Mouse (Mus musculus): ENCODE data around the gene Irgm2.
"Not testable (repeated sequence)": the region's sequence is repeated elsewhere in the genome, so short reads cannot be mapped to it uniquely, and the experiment has no call there.

Irgm2 gene

DNA sequence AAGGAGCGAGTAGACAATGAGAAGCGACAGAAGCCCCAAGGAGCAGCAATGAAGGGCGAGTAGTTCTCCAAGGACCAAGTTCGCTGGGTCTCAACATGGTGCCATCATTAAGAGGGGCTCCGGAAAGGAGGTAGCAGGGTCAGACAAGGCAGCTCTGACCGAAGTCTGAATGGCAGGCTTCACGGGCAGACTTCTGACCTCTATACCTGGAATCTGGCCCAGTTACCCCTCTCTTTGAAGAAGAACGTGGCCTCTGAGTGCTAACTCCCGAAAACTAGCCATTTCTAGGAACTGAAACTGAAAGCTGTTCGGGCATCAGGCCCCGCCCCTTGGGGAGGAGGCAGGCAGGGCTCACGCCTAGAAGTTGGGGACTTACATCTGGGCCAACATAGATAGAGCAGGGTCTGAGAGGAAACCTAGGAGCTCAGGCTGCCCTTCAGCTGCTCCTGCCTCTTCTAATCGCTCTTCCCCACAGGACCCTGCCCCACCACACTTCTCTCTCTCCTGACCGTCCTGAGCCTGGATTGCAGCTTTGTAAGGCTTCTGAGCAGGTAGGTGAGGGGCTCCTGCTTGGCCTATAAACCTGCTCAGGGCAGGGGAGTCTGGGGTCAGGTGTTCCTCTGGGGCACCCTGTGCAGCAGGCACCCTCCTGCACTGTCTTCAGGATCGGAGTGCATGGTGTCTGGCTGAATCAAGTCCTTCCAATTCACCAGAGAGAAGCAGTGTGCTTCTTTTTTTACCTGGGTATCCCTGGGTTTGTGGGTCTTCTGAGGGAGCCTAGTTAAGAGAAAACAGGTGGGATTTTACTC lies at the start of gene Irgm2, which contains the start of gene Igtp:
TSS of gene Irgm2 (plus strand) at position 390 of the 809 bp plus-strand sequence.
TSS of gene Igtp (plus strand) at position 328 of the 809 bp plus-strand sequence.
- DNase-seq (ENCODE audit: low spot score in 2 of 2): peak; percentile 90 to 94

DNA sequence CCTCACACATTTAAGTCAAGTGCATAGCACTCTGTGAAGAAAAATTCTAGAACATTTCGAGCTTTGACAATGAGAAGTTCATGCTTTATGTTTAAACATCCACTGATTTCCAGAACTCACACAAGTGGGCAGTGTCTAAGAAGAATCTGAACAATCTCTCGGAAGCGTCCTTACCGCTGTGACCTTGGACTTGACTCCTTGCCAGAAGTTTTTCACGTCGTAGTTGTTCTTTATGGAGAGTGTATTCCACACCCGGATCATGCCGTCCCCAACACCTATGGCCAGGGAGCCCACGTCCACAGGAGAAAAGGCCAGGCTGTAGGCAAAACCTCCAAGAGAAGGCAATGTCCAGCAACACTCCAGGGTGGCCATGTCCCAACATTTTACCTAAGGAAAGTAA lies 44.0 kb upstream of the Irgm2 start:
- DNase-seq (ENCODE audit: low spot score in 2 of 2): no peak

DNA sequence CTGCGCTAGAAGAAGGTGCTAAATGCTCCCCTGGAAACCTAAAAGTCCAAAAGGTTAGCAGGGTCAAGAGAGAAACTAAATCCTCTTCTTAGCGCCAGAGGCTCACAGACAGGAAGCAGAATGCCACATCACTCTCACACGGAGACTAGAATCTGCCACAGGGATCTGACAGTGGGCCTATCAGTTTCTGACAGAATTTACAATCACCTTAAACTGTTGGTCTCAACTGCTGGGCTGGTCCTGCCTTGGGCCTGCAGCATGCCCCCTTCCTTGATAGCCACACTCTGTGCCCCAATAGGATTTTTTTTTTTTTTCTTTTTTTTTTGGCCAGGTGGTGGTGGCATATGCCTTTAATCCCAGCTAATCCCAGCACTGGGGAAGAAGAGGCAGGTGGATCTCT lies 42.5 kb upstream of the Irgm2 start:
- no peak for DNase-seq (ENCODE audit: low spot score in 2 of 2)

DNA sequence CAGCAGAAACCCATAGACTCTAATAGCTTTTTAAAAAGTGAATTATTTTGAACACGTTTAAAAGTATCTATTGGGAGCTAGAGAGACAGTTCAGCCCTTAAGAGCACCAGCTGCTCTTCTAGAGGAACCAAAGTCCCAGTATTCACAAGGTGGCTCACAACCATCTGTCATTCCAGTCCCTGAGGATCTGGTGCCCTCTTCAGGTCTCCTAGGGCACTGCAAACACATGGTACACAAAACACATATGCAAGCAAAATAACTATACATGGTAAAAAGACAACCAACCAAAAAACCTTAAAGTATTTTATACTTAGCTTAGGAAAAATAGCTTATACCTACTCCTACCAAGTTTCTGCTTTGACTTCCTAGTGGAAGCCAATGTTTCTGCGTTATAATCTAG lies 34.3 kb upstream of the Irgm2 start:
- no peak for DNase-seq (ENCODE audit: low spot score in 2 of 2)

DNA sequence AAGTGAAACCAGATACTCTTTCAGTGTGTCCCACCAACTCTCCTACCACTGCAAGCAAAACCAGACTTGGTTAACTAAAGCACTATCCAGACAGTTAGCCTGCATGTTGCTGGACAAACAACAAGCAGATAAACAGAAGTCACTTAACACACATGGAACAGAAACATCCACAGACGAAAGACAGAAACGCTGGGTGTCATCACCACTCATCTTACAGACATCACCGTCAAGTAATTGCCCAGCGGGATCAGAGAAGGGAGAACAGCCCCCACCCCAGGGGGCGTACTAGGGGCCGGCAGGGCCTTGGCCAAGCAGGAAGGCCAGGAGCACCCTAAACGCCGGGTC lies 31.6 kb upstream of the Irgm2 start:
- no peak for DNase-seq (ENCODE audit: low spot score in 2 of 2)

DNA sequence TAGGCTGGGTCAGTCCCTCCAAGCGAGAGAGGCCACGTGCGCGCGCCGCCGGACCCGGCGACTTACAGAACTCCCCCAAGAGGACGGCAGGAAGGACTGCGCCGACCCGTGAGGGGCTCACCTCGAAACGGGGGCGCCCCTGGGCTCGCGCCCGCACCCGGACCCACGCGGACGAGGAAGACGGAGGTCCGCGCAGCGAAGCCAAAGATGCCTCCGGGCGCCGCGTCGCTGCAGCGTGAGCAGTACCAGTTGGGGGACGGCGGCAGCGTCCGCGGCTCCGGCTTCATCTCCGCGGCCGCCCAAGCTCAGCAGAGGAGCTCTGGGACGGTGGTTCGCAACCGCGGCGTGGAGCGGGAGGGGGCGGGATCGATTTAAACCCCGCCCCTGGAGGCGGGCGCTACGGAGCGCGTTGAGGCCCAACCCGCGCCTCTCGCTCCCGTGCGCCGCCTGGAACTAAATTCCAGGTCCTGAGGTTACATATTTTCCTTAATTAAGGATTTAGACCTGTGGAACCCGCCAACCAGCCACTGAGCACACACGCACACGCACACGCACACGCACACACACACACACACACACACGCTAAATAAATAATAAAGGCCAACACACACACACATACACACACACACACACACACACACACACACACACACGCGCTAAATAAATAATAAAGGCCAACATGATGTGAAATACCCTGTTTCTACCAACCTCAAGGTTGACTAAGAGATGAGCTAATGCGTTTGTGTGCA lies 31.1 kb upstream of the Irgm2 start, which contains the start of gene Gemin5:
TSS of gene Gemin5 (minus strand) at position 373 of the 749 bp plus-strand sequence.
- DNase-seq (ENCODE audit: low spot score in 2 of 2): peak; percentile 74

DNA sequence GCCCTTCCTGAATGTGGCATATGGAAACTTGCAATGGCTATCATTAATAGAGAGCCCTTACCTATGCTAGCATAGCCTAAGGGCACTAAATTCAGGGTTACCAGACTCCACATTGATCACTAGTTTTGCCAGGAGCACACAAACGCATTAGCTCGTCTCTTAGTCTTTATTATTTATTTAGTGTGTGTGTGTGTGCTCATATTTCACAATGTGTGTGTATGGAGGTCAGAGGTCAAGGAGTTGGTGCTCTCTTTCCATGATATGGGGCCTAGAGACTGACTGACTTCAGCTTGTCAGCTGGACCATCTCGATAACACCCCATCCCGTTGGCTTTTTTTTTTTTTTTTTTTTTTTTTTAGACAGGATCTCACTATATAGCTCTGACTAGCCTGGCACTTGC lies 29.8 kb upstream of the Irgm2 start:
- no peak for DNase-seq (ENCODE audit: low spot score in 2 of 2)

DNA sequence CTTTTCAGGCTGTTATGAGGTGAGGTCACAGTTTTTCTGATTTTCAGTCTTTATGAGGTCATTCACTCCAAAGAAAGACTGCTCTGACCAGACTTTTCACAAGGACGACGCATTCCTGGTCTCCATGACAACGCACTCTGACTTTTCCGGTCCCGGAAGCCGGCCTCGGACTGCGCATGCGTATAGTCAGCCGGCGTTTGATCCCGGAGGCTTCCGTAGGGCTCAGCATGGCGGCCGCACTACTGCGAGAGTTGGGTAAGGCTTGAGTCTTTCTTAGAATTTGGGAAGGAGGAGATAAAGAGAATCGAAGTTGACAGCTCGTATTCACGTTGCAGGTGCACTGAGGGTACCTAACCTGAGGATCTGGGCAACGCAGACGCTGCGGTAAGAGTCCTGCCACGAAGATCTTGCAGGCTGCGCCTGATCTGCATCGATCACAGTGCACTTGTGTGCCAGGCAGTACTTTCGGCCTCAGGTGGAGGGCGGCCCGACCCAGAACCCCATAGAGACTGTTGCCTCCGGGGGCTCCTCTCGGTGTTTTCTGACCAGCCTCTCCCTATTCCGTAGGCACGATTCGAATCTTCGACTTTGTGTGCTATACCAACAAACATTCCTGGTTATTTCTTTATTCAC lies 27.8 kb upstream of the Irgm2 start, which contains the start of gene Mrpl22:
TSS of gene Mrpl22 (plus strand) at position 203 of the 633 bp plus-strand sequence.
- DNase-seq (ENCODE audit: low spot score in 2 of 2): peak; percentile 88 to 93

DNA sequence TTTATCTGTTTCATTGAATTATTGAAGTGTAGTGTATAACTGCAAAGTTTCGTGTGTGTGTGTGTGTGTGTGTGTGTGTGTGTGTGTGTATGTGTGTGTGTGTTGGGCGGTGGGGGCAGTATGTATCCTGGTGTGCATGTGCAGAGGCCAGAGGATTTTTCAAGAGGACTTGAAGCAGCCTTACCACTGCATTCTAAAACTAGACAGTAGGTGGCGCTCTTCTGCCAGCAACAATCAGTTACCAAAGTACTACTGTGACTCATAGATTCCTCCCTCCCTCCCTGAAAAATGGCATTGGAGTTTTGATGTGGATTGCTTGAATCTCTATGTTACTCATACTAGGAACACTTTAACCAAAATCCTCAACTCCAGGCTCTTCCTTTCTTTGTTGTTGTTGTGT lies 19.9 kb upstream of the Irgm2 start:
- DNase-seq (ENCODE audit: low spot score in 2 of 2): peak; percentile 69 to 79

DNA sequence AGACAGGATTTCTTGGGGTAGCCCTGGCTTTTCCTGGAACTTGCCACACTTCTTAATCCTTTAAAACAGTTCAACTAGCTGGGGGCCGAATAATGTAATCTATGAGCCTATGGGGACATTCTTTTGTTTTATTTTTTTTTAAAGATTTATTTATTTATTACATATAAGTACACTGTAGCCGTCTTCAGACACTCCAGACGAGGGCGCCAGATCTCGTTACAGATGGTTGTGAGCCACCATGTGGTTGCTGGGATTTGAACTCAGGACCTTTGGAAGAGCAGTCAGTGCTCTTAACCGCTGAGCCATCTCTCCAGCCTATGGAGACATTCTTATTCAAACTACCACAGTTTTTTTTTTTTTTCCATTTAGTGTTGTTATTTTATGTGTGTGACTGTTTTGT lies 19.4 kb upstream of the Irgm2 start:
- DNase-seq (ENCODE audit: low spot score in 2 of 2): not testable (repeated sequence)

DNA sequence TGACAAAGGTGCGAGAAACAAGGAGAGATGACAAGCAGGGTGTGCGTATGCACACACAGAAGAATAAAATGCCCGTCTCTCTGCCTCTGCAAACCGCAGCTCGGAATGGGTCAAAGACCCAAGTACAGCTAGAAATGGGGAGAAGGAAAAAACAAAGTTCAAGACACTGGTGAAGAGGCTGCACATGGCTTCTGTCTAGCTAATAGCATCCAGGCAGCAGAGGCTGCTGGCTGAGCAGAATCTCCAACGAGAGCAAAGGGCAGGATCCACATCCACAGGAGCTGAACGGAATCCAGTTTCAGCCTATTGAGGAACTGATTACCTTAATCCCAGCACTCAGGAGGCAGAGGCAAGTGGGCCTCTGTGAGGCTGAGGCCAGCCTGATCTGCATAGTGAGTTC lies 18.7 kb upstream of the Irgm2 start:
- DNase-seq (ENCODE audit: low spot score in 2 of 2): no peak

DNA sequence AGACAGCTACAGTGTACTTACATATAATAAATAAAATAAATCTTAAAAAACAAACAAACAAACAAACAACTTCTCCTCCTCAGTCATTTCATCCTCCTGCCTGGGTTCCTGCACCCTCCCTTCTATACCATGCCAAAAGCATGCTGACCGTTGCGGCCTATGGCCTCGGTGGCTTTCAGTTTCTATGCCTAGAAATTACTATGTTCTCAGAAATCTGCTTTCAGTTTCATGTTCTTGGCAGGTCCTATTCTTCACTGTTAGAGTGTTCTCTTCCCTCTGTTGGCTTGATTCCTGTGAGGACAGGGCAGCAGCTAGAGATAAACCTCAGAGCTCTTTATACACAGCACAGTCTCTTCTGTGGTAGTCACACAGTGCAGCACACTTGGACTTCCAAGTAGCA lies 15.8 kb upstream of the Irgm2 start:
- DNase-seq (ENCODE audit: low spot score in 2 of 2): peak; percentile 37 to 56

DNA sequence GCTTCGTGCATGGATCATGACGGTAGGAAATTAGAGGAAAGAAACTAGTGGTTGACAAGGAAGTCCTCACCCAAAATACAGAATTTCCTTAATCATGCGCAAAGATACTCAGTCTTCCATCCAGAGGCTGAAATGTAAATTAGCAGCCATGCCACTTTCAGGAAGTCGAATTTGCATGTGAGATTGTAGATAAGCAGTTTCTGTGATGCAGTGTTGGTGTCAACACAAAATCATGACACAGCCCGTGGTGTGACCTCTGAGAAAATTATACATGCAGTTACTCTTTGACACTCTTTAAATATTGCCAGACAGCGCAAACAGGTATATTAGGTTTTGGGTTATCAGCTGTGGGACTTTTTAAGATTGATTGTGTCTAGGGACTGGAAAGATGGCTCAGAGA lies 9.7 kb upstream of the Irgm2 start:
- no peak for DNase-seq (ENCODE audit: low spot score in 2 of 2)

DNA sequence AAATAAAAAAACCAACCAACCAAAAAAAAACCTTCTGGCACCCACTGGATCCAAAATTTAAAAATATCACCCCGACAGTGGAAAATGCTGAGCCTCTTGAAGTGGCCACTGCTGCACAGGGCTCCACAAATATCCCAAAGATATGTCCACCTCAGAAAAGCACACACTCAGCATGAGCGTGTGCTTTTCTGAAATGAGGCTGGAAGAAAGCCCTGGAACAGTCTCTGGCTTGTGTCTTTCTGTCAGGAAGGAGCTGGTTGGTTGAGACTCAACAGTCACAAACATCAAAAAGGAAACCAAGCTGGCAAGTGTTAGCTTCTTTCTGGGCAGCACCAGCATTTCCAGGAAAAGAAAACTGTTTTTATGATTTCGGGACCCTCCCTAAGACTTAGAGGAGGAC lies 6.1 kb upstream of the Irgm2 start:
- no peak for DNase-seq (ENCODE audit: low spot score in 2 of 2)

DNA sequence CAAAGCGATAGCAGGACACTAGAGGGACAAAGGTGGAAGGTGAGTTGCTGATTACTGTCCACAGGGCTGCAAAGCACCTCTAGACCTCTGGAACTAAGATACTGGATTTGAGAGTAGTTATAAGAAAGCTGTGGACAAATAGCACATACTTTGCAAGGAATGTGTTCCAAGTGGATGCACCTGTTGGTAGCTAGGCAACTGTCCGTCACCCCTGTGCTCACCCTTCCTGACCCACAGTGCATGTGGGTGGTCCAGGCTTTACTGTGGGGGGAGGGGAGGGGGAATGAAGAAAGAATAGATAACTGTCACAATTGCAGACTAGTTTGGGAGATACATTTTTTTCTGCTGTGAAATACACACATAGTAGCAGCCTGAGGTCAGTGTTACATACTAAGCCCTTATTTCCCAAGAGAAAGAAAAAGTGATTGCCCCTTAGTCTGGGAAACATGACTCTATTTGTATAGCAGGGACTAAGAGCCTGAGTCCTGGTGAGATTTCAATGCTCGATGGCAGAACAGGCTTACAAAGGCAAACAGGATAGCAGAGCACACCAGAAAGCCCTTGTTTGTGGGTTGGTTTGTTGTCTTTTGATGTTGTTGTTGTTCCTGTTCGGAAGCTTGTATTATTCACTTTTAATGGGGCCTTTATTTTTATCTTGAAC lies 5.4 kb upstream of the Irgm2 start:
- no peak for DNase-seq (ENCODE audit: low spot score in 2 of 2)

DNA sequence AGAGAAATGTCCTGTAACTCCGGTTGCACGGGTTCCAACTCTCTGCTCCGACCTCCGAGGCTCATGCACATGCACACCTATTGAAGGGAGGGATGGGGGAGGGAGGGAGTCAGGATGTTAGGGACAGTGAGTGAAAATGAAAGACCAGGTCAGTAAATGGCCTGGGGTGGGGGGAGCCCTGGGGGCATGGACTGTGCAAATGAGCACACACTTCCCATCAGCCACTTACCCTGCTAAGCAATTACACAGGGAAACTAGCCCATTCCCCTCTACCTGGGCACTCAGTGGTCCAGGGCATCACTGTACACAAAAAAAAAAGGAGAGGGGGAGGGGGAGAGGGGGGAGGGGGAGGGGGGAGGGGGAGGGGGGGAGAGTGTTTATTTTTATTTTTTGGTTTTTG lies 755 bp upstream of the Irgm2 start:
- DNase-seq (ENCODE audit: low spot score in 2 of 2): no peak

DNA sequence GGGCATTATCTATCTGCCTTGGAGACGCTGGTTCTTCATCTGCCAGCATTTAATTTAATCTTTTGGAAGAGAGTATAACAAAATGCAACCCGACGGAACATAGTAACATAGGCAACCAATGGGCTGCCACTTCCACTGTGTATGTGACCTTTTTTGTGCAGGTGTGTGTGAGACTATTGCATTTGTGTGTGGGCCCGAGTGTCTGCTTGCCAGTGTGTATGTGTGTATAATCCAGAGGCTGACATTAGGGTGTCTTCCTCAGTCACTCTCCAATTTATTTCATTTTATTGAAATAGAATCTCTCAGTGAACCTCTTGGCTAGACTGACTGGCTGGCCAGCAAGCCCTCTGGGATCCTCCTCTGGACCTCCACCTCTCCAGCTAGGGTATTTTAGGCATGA lies 808 bp downstream of the Irgm2 start:
- DNase-seq (ENCODE audit: low spot score in 2 of 2): no peak

DNA sequence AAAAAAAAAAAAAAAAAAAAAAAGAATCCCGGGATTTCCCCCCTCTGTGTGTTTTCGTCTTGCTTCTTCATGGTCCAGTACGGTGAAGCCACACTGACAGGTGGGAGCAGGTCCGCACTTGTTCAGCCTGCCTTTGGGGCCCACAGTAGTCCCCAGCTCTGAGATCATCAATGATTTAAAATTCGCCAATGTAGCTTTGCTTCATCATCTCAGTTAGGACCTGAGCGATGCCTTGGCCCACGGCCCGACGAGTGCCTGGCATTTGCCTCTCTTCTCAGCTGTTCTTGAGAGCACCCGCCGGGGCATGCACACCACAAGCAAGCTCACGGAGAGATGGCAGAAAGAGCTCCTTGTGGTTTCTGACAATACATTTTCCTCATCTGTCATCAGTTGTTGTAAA lies 1.6 kb downstream of the Irgm2 start:
- DNase-seq (ENCODE audit: low spot score in 2 of 2): no peak

DNA sequence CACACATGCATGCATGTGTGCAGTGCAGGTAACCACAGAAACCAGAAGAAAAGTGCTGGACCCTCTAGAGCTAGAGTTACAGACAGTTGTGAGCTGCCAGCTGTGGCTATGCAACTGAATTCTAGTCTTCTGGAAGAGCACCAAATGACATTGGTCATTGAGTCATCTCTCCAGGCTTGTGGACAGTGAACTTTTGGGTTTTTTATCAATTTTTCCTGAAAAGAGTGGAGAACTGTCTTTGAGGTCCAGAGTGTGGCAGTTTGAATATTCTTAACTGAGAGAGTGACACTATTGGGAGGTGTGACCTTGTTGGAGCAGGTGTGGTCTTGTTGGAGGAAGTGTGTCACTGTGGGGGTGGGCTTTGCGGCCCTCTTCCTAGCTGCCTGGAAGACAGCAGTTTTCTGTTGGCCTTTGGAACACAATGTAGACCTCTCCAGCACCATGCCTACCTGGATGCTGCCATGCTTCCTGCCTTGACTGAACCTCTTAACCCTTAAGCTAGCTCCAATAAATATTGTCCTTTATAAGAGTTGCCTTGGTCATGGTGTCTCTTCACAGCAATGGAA lies 11.0 kb downstream of the Irgm2 start:
- no peak for DNase-seq (ENCODE audit: low spot score in 2 of 2)

DNA sequence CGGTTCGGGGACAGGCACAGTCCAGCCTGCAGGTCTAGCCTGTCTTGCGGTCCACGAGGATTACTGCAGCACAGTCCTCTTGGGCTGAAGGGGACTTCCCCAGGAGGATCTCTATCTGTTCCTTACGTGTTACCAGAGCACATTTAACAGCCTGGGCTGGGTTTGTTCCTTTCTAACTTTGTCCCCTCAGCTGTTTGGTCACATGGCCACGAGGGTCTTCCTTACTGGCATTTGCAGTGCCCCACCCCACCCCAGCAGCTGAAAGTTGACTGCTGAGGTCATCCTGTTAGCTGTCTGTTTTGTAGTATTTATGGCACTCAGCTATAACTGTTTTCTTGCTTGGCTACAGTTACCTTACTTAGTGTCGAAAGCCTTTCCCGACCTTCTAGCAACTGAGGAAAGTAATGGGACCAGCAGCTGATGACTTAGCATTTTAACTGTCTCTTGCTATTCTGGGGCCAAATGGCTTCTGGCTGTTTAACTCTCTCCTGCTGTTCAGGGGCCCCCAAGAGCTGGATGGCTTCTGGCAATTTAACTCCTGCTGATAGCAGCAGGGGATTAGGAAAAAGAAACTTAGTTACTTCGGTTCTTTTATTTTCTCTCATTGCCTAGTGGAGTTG lies 11.8 kb downstream of the Irgm2 start:
- no peak for DNase-seq (ENCODE audit: low spot score in 2 of 2)

DNA sequence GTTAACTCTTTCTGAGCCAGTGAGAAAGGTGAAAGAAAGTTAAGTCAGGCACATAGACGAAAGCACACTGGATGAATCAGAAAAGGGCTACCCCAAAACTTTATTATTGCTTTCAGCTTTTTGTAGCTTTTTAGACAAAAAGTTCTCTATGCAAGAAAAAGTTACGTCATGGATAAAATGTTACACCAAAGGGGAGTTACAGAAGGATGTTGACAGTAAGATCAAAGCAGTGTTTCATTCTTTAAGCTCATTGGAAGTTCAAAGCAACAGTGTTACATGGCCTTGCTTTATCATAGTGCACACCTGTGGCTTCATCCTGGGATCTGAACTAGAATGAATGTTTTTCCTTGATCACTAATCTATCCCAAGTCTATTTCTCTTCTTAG lies 12.3 kb downstream of the Irgm2 start:
- DNase-seq (ENCODE audit: low spot score in 2 of 2): no peak

Measured in spleen, postnatal 36 days (tissue).